Mouse (Mus musculus): Measurements from ENCODE around the gene Nupr1.

Gene Nupr1

DNA sequence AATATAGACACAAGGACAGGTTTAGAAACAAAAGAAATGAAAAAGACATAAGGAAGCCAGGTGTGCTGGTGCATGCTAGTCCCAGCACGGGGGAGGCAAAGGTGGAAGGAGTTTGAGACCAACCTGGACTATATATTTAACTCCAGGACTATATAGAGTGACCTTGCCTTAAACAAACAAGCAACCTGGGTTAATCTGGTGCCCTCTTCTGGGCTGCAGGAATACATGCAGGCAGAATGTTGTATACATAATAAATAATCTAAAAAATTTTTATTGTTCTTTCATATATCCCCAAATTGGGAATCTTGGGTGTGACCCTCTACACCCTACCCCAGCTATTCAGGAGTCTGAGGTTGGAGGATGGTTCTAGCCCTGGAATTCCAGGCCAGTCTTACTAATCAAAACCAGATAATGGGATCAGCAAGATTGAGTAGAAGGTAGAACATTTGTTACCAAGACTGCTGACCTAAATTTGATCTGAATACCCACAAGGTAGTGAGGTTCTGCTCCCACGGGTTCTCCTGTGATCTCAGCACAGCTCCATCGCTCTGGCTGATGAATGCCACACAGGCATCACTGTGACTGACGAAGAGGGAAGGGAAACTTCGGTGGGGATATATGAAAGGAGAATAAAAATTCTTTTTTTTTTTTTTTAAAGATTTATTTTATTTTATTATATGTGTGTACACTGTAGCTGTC is 12.0 kb upstream of the Nupr1 start:
- DNase-seq, result no peak

DNA sequence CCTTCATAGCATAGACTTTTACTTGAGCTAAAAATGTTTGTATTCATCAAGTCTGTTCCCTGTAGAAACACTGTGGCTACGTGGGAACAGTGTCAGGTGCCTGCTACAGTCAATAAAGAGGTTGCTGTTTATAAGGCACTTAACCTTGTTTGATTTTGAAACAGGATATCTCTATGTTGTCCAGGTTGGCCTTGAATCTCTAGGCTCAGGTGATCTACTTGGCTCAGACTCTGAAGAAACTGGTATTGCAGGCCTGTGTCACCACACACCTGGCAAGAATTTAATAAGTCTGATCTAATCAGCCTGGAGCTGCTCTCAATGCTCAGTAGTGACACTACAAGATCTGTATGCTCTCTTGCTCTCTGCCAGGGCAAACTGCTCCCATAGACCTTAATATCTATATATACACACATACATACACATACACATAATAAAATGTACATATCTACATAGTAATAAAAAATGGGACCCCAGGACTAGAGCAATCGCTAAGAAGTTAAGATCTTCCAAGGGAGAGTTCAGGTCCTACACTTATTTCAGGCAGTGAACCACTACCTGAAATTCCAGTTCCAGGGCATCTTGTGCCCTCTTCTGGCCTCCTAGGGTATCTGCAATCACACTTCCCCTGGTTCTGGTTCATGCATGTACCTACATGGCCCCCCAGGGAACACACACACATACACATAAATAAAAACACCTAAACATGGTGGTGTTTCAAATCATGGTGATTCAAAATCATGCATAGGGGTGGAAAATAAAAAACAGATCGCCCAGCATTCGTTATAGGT is 6.3 kb upstream of the Nupr1 start:
- DNase-seq, result peak in 1 of 2 experiments; percentile 30

DNA sequence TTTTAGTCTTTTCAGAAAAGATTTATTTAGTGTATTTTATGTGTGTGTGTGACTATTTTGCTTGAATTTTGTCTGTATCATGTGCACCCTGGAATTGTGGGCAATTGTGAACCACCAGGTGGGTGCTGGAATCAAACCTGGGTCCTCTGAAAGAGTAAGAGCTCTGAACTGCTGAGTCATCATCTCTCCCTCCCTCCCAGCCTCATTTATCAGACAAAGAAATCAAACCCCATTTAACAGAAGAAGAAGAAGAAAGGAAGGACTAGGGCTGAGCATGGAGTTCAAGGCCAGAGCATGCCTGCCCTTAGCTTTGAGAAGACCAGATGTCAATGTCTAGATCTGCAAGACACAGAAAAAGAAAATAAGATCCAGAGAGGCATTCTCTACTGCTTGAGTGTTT is 4.7 kb upstream of the Nupr1 start:
- DNase-seq, result no peak

DNA sequence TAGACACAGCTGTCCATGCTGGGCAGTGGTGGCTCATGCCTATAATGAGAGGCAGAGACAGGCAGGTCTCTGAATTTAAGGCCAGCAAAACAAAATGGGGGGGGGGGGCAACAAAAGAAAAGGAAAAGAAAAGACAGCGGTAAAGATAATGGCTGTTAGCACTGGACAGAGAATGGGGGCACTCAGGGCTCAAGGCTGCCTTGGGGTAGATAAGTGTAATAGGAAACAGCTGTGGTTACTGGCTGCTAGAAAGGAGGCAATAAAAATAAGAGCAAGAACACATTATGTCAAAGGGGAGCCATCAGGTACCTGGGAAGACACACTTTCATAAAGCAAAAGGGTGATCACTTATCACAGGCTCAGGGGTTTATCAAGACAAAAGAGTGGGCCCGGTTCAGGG is 1.8 kb upstream of the Nupr1 start:
- no peak for DNase-seq

DNA sequence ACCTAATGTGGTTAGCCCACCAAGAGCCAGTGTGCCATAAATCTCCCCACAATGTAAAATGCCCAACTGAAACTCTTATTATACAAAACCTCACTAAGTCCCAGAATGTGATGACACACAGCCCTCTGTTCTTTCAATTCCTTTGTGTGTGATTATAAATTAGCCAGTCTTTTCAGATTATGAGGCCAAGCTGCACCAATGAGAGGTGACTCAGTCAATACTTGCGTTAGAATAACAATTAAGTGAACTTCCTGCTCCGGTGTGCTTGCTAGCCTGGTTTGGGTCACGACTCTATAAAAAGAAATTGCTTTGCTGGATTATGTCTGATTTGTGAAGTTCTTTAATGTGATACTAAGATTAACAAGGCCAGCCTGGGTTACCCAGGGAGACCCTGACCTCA is 746 bp downstream of the Nupr1 start:
- DNase-seq, result no peak

DNA sequence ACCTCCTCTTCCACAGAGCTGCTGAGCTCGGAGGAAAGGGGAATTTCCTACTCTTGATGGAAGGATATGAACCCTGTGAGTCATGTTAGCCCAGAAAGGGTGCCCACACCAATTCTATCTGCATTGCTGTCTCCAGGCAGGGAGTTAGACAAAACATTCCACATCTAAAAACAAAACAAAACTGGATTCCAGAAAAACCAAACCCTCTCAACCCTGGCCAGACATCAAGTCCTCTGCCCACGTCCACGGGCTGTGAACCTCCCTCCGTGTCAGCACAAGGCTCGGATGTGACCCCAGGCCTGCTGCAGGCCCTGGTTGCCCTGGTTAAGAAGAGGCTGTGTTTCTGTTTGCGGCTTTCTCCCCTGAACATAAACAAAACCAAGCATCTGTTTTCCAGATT is 2.5 kb downstream of the Nupr1 start:
- no peak for DNase-seq

DNA sequence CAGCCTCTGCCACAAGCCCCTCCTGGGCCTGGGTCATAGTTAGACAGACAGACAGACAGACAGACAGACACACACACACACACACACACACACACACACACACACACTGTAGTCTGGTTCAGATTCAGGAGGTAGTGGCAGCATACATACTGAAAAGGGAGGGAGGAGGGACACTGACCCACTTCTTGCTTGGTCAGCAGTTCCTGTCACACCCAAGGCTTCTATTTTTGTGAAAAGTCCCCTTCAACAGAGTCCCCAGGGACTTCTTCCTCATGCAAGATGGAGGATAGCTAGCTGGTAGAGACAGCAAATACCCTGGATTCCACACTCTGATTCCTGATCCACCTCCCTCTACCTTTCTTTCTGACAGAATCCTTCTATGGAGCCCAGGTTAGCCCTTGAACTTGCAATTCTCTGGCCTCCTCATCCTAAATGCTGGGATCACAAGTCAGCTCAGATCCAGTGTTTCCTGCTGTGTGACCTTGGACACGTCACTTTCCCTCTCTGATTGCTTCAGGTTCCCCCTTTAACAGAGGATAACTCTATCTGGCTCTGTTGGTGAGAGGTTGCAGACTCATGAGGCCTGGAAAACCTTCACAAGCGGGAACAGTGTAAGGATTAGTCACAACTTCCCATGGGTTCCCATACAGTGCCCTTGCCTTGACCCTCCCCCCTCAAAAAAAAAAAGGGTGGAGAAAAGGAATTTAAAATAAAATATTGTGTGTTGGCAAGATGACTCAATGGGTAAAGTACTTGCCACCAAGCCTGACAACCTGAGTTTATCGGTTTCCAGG is 4.7 kb downstream of the Nupr1 start:
- DNase-seq, result no peak

DNA sequence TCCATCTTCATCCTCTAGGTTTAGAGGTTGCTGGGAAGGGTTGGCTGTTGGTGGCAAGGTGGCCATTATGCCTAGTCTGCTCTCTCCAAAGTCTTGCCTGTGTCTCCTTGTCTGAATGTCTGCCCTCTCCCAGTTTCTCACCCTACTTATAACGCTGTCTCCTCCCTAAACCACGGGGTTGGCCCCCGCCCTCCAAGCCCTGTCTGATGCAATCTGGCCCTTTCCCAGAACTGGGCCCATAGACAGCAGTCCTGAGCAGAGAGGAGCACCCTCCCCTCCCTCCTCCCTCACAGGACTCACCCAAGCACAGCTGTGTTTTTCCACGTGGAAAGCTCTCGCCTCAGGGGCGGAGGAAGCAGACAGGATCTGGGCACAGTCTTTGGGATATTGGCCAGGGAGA is 5.3 kb downstream of the Nupr1 start:
- peak in 1 of 2 experiments; percentile 16 for DNase-seq

DNA sequence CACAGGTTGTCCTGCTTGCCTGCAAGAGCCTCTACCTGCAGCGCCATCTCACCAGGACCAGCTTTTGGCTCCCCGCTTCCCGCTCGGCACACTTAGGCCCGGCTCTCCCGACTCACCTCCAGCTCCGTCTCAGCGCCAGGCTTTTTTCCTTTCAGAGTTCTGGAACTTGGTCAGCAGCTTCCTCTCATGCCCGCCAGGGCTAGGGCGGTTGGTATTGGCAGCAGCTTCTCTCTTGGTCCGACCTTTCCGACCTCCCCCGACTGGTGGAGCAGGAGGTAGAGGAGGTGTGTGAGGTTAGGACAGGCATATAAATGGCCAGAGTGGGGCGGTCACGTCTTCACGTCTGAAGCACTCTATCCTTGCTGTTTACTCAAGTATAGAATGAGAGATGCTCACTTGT is 5.9 kb downstream of the Nupr1 start:
- no peak for DNase-seq

DNA sequence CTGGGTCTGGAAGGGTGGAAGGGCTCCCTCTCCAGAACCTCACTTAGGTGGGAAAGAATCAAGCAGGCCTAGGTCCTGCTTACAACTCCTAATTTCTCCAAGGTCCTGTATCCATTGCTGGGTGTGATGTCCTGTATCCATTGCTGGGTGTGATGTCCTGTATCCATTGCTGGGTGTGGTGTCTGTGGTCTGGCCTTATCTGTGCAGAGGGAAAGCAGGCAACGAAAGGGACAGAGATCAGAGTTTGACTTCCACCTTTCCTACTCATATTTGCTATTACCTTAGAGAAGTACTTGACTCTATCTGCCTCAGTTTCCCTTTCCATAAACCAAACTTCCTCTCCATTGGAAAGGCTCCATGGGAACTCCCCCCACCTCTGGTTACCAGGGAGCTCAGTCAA is 7.3 kb downstream of the Nupr1 start:
- DNase-seq, result no peak

DNA sequence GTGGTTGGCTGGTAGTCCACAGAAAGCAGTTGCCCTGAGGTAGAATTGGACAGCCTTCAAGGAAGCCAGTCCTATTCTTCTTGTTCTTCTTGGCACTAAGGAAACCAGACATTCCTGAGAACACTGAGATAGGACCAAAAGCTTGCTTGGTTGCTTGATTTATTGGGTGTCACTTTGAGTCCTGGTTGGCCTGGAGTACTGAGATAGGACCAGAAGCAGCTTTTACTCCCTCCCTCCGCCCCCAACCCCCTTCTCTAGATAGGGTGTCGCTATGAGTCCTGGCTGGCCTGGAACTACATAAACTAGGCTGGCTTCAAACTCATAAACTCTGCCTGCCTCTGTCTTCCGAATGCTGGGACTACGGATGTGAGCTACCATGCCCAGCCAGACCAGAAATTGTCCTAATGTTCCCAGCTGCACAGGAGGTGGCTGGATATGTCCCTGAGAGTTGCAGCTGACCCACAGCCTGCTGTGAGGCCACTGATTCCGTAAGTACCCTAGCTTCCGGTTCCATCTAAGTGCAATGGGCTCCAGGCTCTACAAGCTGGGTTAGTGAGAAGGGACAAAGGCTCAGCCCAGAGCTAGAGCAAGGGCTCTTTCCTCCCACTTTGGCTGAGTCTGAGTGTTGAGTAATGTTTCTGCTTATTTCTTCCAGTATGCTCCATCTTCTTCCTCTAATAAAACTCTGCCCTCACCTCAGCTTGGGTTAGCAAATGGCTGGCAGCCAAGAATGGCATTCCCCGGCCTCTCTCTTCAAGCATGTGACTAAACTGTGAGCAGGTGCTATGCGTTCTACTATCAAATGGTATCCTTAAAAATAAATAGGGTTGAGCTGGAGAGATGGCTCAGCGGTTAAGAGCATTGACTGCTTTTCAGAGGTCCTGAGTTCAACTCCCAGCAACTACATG is 9.0 kb downstream of the Nupr1 start:
- no peak for DNase-seq

DNA sequence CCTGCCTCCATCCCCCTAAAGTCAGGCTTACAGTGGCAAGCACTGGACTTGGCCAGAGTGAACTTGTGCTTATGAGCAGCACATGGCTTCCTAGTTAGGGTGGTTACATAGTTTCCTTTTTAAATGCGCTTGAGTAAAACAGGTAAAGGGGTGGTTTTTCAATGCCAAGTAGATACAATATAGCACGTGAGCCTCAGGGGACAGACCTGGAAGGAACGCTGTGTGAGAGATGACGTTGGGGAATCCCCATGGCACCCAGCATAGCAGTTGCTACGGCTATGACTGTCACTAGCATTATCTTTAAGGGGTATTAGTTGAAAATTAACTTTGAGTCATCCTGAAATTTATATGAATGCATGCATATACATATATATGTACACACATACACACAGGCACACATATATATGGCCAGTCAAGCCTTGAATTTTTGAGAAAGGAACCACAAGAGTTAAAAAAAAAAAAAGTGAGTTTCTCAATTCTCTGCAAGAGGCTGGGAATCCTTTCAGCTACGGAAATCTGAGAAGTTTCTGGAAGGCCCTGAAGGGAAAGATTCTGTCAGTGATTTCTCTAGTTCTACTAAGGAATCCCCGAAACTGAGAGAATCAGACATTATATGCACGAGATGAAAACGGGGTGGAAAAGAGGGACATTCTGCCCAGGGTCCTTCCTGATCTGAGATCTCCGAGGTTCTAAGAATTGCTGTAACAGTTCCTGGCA is 10.9 kb downstream of the Nupr1 start:
- no peak for DNase-seq

DNA sequence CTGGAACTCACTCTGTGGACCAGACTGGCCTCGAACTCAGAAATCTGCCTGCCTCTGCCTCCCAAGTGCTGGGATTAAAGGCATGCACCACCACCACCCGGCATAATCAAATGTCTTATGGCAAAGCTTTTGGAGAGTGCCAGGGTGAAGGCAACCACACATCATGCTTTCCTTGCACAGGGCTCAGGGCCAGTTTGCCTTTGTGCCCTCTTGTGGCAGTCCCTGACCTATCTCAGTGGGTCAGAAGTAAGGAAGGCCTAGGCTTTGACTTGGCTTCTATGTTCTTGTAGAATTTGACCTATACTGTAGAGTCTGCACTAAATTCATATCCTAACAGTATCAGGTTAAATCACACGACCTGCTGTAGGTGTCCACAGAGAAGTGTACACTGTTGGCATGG is 14.0 kb downstream of the Nupr1 start:
- DNase-seq, result no peak

DNA sequence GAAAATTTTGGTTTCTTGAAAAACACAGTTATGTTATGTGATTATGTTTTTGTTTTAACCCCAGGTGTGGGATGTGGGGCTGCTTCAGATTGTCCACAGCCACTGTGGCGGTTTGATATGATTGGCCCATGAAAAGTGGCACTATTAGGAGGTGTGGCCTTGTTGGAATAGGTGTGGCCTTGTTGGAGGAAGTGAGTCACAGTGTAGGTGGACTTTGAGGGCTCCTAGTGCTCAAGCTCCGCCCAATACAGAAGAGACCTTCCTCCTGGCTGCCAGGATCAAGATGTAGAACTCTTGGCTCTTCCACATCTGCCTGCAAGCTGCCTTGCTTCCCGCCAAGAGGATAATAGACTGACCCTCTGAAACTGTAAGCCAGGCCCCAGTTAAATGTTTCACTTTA is 17.9 kb downstream of the Nupr1 start:
- DNase-seq, result no peak

DNA sequence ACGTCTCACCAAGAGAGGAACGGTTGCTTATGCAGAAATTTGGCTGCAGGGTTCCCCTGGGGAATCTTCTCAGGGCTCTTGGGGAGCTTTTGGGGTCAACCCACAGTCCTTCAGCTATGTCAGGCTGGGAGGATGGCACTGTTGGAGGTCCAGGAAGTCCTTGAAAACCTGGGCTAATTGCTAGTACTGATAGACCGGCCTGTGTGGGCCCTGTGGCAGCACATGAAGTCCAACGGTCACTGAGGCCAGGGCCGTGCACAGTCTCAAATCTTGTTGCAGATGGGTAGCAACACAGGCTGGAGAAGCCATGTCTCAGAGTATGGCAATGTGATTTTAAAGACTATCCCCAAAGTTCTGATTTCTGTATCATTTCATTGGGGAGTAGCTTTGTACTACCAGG is 22.9 kb downstream of the Nupr1 start:
- DNase-seq, result no peak

DNA sequence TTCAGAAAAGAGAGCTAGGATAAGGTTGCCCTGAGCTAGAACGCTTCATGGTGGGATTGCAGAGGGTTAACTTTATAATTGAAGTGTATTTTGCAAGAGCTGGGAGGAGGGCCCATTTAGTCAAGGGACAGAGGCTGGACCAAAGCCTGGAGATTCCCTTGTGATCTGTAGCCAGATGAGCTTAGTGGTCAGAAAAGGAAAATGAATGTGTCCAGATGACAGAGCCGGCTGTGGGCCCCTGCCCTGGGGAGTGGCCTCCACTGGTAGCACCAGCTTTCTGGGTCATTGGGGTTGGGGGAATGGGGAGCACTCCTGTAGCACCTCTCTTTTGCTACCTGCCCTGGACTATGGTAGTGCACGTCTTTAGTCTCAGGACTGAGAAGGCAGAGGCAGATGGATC is 23.6 kb downstream of the Nupr1 start:
- no peak for DNase-seq

DNA sequence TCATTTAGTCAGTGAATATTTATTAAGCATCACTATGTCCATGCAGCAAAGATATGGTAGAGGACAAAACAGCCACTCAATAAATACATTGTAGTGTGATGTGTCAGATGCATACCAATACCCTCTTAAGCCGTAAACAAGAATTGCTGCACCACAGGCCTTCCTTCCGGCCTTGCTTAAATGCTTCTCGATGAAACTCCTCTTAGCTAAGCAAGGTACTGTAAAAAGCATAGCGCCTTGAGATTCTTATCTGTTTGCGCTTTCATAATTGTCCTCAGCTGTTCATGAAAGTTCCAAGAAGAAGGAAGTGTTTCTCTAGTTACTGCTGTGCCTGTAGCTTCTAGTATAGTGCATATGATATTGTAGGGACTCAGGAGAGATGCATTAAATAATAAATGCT is 24.1 kb downstream of the Nupr1 start:
- no peak for DNase-seq

DNA sequence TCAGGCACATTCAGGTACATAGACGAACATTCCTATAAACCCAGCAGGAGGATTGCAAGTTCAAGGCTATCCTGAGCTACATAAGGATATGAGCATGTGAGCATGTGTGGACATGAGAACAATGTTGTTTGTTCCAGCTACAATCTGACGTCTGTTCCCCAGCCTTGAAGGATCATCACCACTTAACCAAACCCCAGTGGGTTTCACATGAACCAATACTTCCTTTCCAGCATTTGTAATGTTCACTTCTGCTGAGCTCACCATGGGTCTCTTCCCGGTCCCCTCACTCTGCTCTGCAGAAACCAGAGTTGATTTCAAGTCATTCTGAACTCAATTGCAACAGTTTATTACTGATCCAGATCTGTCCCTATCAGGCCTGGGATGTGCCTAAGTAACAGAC is 28.0 kb downstream of the Nupr1 start:
- no peak for DNase-seq

DNA sequence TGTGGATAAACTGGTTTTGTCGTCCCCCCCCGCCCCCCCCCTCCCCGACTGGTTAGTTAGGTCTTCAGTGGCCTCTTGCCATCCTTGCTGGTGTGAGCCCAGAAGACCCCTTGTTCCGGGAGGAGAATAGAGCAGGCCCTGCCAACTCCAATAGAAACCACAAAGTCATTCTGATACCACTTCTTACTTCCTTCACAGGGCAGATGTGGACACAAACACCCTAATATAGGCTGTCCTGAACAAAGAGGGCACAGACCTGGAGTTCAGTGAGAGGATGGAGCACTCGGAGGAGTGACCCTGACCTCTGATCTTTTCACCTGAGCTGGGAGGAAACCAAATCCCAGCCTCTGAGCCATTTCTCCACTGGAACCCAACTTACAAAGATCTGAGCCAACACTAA is 28.8 kb downstream of the Nupr1 start:
- DNase-seq, result no peak

DNA sequence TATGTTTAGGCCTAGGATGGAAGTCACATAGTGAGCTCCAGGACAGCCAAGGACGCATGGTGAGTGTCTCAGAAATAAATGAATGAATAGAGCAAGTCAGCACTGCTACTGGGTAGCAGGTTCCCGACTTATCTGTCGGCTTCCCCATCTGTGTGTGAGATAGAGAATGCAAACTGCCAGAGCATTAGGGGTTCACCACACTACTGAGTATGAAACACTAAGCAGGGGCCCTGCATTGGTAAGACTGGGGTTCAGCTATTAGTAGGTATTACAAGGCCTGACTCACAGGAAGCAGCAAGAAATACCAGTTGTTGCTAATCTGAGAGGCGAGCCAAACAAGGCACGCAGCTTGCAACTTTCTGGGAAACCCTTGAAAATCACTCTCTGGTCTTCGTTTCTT is 31.7 kb downstream of the Nupr1 start:
- DNase-seq, result no peak

DNA sequence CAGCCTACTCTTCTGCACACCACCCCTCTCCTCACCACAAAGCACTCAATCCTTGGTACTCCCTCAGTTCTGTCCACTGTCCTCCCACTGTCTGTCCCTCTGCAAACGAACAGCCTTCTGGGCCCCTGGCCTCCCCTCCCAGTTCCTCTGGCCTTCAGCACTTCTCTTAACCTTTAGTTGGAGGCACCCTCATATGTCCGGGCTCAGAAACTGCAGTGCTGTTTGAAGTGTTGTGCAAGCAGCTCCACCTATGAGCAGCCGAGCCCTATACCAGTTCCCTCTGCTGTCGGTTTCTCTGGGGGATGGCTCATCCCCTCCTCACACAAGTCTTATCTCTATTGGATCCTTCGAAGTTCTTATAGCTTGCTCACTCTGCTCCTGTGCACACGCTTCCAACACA is 34.2 kb downstream of the Nupr1 start:
- no peak for DNase-seq

DNA sequence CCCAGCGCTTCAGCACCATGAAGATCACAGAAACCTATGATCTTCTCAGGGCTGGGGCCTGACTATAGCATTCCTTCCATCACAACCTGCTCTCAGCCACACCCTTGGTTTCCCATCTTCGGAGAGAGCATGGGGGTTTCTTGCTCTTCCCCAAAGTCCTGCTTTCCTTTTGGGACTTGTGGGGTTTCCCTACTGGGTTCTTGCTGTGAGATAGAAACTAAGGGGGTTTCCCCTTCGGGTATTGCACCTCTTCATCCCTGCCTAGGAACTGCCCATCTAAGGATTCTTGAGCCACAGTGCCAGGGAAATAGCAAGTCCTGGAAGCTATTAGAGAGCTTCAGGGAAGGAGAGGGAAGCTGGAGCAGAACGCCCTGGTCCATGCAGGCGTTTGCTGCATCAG is 34.8 kb downstream of the Nupr1 start:
- DNase-seq, result no peak

Measured in spleen, adult 18-20 months (tissue).